Mouse (Mus musculus) lung, adult 18-20 months (tissue): ENCODE data around the gene Mrm3.

Experiments used
- DNase-seq, 2 experiments: peaks; one replicate each; pipeline ENCODE4 v3.0.0; 2022; ENCODE audit warnings: mixed read lengths in 2 of 2

The Mrm3 gene

DNA sequence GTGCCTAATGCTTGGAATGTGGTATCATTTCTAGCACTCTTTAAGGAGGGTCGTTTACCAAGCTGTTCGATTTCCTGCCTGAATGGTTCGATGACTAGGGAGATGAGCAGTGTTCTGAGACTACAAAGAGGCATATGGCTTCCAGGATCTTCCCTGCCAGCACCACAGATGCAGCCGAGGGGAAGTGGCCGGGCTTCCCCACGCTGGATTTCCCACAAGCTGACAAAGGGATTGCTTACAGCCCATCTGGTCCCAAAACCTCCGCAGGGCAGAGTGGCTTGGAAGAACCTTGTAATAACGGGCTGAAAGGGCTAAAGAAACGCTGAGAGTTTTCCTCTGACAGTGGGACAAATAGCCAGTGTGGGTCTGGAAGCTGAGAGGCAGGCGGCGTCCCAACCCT, 46.9 kb downstream of the Mrm3 start:
- no peak for DNase-seq

DNA sequence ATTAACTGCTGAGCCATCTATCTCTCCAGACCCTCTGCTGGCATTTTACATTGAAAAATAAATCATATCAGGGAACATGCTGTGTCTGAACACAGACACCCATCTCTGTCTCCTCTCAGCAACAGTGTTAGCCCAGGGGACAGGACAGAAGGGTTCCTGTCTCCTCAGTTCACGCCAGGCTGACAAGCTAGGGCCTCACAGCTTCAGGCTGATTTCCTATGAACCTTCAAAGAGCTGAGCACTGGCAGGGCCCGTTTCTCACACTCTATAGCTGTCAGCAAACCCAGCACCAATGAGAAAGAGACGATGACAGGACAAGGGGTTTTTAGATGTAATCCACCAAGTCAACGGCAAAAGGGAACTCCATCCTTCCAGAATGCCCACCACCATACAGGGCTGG, 48.4 kb downstream of the Mrm3 start:
- DNase-seq: no peak

DNA sequence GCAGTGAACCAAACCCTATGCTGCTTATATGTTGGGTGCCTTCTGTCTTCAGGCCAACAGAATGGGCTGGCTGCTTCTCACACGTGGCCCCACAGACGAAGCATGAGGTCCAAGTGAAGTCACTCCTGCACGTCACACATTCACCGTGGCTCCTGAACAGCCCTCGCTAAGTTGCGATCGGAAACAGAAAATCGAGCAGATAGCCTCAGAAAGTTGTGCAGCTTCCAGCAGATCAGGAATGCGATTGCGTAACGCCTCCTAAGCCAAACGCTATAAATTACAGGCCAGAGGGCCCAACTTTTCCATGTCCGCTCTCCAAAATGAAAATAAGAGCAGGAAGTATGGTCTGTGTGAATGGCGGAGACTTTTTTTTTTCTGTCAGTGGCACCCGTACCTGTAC, 48.9 kb downstream of the Mrm3 start:
- peak; percentile 56 to 71 for DNase-seq

DNA sequence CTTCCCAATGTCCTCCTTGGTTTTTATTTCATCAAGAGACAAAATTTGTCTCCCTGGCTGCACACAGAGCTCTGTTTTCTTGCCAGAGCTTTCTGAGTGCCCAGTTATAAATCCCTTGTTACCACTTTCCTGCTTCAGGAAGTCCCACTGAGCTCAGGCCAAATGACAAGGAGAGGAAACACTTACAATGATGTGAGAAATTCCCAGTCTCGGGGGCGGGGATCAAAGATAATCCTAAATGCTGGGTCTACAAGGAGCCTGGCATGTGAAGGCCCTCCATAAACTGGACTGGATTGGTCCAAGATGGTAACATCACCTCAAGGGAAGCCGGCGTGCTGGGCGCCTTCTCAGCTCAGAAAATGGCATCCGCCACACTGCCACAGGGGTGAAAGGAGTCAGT, 49.3 kb downstream of the Mrm3 start:
- peak; percentile 40 to 54 for DNase-seq

DNA sequence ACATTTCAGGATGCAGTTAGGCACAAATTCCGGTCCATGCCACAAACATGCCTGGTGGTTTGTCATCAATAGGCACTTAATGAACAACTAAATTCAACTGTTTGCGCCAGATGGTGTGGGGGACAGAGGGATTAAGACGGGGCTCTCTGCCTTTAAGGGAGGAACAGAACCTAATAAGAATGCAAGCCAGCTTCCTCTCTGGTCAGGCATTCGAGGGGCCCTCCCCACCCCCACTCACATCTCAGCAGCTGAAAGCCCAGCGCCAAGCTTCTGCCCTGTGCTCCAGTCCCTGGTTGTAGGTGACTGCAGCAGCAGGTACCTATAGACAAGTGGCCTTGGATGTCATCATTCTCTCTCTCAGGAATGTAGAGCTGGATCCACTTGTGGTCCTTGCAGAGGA, 50.6 kb downstream of the Mrm3 start:
- DNase-seq: no peak

DNA sequence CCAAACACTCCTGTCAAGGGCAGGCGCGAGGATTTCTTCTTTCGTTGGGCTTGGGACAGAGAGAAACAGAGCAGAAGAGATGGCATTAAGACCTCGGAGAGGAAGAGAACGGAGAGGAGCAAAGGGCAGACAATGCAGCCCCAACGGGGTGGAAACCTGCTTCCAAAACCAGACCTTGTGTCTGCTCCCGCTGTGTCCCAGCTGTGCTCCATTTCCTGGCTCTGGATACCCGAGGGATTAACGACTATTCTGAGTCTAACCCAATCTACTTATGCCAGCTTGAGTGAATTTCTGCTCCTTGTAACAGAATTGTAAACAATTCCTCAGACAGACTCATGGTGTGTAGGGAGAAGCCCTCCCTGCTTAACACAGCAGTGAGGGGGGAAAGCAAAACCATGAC, 51.3 kb downstream of the Mrm3 start:
- no peak for DNase-seq

DNA sequence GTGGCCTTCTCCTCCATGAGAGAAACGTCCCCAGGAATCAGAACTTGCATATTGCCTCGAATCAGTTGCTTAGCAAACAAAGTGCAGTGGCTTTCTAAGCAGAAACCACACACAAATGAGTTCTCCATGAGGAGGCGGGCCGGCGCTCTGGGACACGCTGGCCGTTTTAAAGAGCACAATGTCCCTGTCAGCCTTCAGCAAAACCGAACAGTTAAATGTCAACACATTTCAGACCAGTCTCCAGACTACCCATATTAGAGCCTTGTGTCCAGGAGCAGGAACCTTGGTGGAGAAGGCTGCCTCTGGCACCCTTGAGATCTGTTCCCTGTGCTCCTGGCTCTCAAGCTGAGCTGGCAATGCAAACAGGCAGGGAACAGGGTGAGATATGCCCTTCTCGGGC, 53.7 kb downstream of the Mrm3 start:
- no peak for DNase-seq

DNA sequence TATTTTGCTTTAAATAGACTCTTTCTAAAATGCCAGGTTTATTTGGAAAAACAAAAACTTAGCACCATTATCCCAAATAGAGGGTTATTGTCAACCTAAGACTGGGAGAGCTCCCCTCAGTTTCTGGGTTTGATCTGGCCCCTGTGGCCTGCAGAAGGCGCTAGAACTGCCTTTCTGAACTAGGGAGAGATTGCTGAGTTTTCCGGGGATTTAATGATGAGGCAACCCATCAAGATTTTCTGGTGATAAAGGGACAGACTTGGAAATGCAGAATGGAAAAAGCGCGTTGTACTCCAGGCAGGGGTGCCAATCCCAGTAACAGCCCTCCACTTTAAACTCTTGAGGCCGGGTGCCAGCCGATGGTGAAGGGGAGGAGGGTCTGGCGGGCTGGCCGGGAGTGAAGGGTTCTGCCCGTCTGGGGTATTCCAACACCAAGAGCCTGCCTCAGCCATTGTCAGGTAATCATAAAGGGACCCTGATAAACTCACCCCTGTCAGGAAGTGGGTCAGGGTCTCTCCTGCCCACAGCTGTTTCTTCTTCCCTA, 55.0 kb downstream of the Mrm3 start:
- DNase-seq: no peak
